Mouse (Mus musculus) heart, embryonic 14.5 days (tissue): ENCODE data around the gene Ager. TPM values are rescaled to one million over a fixed set of nuclear protein-coding genes. Genes with fewer than 3 reads are reported as not detected.

Experiments used
- ATAC-seq: fragments of 200-750 bp; cut with Nextera tagmentation; 2 replicates; pipeline ENCODE4 v1.8.0; 2017; ENCODE audit warnings: low read depth, moderate TSS enrichment; ENCODE audit not compliant: insufficient number of reproducible peaks, insufficient read depth, low FRiP score
- H3K27ac ChIP-seq, 2 experiments: fragments of 200-500 bp in 1 of 2; fragments of 300-500 bp in 1 of 2; sonication (generic) in 1 of 2; replicated peaks in 1 of 2; 2 replicates each; pipeline ENCODE4 v1.5.1; 2012 to 2014; ENCODE audit warnings: low read depth in 2 of 2, low read length in 2 of 2, control low read depth in 1 of 2, mild to moderate bottlenecking in 1 of 2, mixed read lengths in 1 of 2; ENCODE audit not compliant: control insufficient read depth in 1 of 2, insufficient read depth in 1 of 2
- H3K27me3 ChIP-seq: fragments of 300-500 bp; sonication (generic); 2 replicates; pipeline ENCODE4 v1.6.1; 2014; ENCODE audit warnings: mild to moderate bottlenecking, low read length, control low read depth; ENCODE audit not compliant: control insufficient read depth, insufficient read depth
- H3K36me3 ChIP-seq: fragments of 300-500 bp; sonication (generic); 2 replicates; pipeline ENCODE4 v1.6.1; 2014; ENCODE audit warnings: mild to moderate bottlenecking, control low read depth, low read length, mixed read lengths; ENCODE audit not compliant: control insufficient read depth, insufficient read depth
- H3K4me1 ChIP-seq, 2 experiments: fragments of 200-500 bp in 1 of 2; fragments of 300-500 bp in 1 of 2; sonication (generic) in 1 of 2; 2 replicates each; pipeline ENCODE4 v1.6.1; 2012 to 2014; ENCODE audit warnings: low read length in 2 of 2, control low read depth in 1 of 2, mixed read lengths in 1 of 2; ENCODE audit not compliant: control insufficient read depth in 2 of 2, insufficient read depth in 2 of 2
- H3K4me2 ChIP-seq: fragments of 300-500 bp; sonication (generic); 2 replicates; pipeline ENCODE4 v1.6.1; 2014; ENCODE audit warnings: mild to moderate bottlenecking, low read length
- H3K4me3 ChIP-seq, 2 experiments: fragments of 200-500 bp in 1 of 2; fragments of 300-500 bp in 1 of 2; sonication (generic) in 1 of 2; 2 replicates each; pipeline ENCODE4 v1.5.1; 2012 to 2014; ENCODE audit warnings: low read length in 2 of 2, mild to moderate bottlenecking in 2 of 2, control low read depth in 1 of 2, low read depth in 1 of 2, moderate library complexity in 1 of 2; ENCODE audit not compliant: control insufficient read depth in 1 of 2, insufficient read depth in 1 of 2
- H3K9ac ChIP-seq: fragments of 300-500 bp; sonication (generic); 2 replicates; pipeline ENCODE4 v1.6.1; 2014; ENCODE audit warnings: mild to moderate bottlenecking, low read length
- H3K9me3 ChIP-seq: fragments of 300-500 bp; sonication (generic); 2 replicates; pipeline ENCODE4 v1.6.1; 2016; ENCODE audit warnings: low read length, control low read depth; ENCODE audit not compliant: control insufficient read depth
- WGBS: fragments of 180-500 bp; shearing (Covaris S2); extraction: QIAGEN DNeasy Blood & Tissue Kit; methylation state at CpG from one replicate; pipeline ENCODE4 v1.1.7; 2014; 5-methylcytosine and 5-hydroxymethylcytosine counted together
- polyA plus RNA-seq: library from polyadenylated mRNA; unstranded; fragments of >200 nt; fragmentation: Nextera tagmentation; extraction: Ambion mirVana; gene quantifications from 2 replicates; pipeline ENCODE4 v1.2.1, GENCODE M21; 2014

Gene Ager
- polyA plus RNA-seq, 1 experiment from 2014 or later: 1.2 TPM

DNA sequence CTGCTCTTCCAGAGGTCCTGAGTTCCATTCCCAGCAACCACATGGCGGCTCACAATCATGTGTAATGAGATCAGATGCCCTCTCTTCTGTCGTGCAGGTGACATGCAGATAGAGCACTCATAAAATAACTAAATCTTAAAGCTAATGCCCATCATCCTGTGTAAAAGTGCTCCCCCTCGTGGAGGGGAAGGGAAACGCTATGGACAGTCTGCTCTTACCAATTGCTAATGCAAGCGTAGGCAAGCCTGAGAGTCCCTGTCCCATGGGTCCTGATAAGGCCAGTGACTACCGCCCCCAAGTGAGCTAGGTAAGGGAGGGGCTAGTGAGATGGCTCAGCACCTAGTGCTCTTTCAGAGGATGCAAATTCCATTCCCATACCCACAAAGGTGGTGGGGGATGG lies 21.3 kb downstream of the Ager start:
- no peak overlapping the region for H3K4me2 ChIP-seq
- no peak overlapping the region for H3K4me3 ChIP-seq
- ATAC-seq: no peak
- no peaks in the 10 kb centered on the region for H3K27me3 ChIP-seq
- 21% methylated on average over 6 of the region's 6 CpGs for WGBS
- peaks cover 65% of the 10 kb centered on the region for H3K36me3 ChIP-seq
- no peaks in the 10 kb centered on the region for H3K9me3 ChIP-seq
- H3K4me1 ChIP-seq: no peaks in the 10 kb centered on the region; a peak in 1 of 4 replicates
- no peak overlapping the region for H3K9ac ChIP-seq
- no peak overlapping the region for H3K27ac ChIP-seq

DNA sequence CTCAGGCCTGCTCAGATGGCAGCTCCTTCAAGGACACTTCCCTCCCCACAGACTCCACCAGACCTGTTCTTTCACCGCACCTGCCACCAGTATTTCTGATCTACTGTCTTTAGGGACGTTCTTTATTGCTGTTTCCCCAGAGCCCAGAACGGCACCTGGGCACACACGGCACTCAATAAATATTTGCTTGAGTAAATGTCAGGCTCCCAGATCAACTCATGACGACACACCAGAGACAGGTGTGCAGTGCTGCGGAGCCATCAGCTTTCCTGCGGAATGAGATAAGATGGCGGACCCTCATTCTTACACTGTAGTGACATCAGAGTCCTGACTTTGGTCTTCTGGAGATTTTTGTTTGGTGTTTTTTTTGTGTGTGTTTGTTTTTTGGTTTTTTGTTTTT lies 23.3 kb downstream of the Ager start:
- H3K27me3 ChIP-seq: no peaks in the 10 kb centered on the region
- H3K4me1 ChIP-seq: peaks cover 0 to under 1% of the 10 kb centered on the region in 2 experiments; a peak in 3 of 4 replicates
- no peak overlapping the region for H3K9ac ChIP-seq
- no peaks in the 10 kb centered on the region for H3K9me3 ChIP-seq
- H3K4me2 ChIP-seq: no peak overlapping the region
- H3K27ac ChIP-seq: no peak overlapping the region
- ATAC-seq: no peak
- no peak overlapping the region for H3K4me3 ChIP-seq
- peaks cover 69% of the 10 kb centered on the region for H3K36me3 ChIP-seq
- WGBS: 94% methylated on average over 8 of the region's 8 CpGs

DNA sequence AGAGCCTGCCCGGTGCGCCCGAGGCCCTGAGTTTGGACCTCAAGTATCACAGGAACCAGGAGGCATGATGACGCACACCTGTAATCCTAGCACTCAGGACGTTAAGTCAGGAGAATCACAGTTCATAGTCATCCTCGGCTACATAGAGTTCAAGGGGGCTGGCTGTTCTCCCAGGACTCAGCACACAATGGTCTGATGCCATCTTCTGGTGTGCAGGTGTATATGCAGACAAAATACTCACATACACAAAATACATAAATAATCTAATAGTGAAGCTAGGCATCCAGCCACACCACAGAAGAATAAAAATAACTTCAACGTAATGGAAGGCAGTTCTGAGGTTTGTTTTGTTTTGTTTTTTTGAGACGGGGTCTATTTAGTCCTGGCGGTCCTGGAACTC lies 25.5 kb downstream of the Ager start:
- Histone ChIP-seq H3K36me3 (peaks cover 55% of the 10 kb centered on the region), H3K27me3 (no peaks in the 10 kb centered on the region)
- WGBS: 88% methylated on average over 9 of the region's 9 CpGs

DNA sequence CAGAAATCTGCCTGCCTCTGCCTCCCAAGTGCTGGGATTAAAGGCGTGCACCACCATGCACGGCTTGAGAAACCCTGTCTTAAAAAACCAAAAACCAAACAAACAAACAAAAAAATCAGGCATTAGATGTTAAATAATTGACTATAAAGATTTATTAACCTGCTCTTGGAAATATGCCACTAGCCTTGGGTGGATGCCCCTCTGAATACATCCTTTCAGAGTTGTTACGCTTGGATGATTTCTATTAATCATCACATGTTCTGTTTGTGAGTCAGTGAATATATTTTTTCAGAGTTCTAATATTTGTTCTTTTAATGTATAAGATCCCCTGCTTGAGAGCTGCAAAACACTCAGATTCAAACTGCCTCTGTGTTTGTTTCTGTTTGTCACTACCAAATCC lies 27.3 kb downstream of the Ager start:
- Histone ChIP-seq H3K27ac (no peak overlapping the region), H3K4me1 (peaks cover 16 to 23% of the 10 kb centered on the region in 2 experiments), H3K4me3 (no peak overlapping the region), H3K9me3 (no peaks in the 10 kb centered on the region), H3K27me3 (peaks cover 9% of the 10 kb centered on the region), H3K36me3 (peaks cover 52% of the 10 kb centered on the region), H3K9ac (no peak overlapping the region), H3K4me2 (no peak overlapping the region)
- whole genome bisulfite sequencing: 91% methylated on average over 3 of the region's 3 CpGs
- ATAC-seq: no peak

More for the DNA sequence above, 25.5 kb downstream of the Ager start:
- Histone ChIP-seq H3K9ac (no peak overlapping the region), H3K4me3 (no peak overlapping the region), H3K9me3 (no peaks in the 10 kb centered on the region), H3K4me1 (peaks cover 7 to 9% of the 10 kb centered on the region in 2 experiments), H3K27ac (no peak overlapping the region), H3K4me2 (no peak overlapping the region)
- no peak for ATAC-seq

DNA sequence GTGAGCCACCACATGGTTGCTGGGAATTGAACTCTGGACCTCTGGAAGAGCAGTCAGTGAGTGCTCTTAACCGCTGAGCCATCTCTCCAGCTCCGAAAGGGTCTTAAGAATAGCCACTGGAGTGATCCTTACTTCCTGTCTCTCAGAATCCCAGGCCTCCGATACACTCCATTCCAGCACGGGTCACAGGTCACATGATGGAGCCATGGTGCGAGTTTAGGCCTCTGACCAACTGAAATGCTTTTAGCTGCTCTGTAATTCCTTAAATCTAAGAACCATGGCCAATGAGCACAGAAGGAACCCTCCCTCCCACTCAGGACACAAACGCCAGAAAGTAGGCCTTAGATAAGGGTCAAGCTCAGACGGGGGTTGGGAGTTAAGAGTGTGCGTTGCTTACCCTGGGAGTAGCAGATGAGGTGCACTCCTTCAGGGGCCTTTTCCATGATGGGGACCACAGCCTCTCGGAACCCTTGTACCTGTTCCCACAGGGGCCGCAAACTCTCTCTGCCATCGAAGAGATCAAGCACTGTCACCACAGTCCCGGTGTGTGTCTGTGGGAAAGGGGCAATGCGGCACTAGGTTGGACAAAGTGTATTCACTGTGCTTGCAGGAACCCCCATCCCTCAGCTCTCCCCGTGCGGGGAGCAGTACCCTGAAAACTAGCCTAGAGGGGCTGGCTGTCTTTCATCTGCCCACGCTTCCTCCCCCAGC lies 28.6 kb downstream of the Ager start:
- peak overlapping the region; percentile 66 to 85 for H3K4me3 ChIP-seq
- H3K9ac ChIP-seq: peak overlapping the region; percentile 78
- H3K9me3 ChIP-seq: no peaks in the 10 kb centered on the region
- H3K27me3 ChIP-seq: peaks cover 21% of the 10 kb centered on the region
- H3K4me1 ChIP-seq: peaks cover 19 to 30% of the 10 kb centered on the region in 2 experiments
- WGBS: 50% methylated on average over 16 of the region's 16 CpGs
- peak overlapping the region in 1 of 2 experiments; percentile 96; a peak in 2 of 4 replicates for H3K27ac ChIP-seq
- ATAC-seq: no peak
- peak overlapping the region; percentile 97 for H3K4me2 ChIP-seq
- H3K36me3 ChIP-seq: peaks cover 40% of the 10 kb centered on the region

DNA sequence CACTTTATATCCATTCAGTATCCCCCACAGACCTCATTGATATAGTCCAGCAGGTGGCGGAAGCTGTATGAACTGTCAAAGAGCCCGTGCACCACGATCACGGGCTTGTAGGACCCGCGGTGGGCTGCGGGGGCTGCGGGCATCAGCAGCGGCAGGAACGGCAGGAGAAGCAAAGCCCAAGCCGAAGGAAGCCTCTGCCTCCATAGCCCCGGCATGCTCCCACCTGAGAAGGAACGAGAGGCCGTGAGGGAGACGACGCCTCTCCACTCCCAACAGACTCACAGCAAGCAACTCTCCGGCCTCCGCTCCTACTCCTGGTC lies 29.1 kb downstream of the Ager start:
- Histone ChIP-seq H3K4me1 (peaks cover 19 to 35% of the 10 kb centered on the region in 2 experiments), H3K9ac (peak overlapping the region; percentile 78)
- under 1% methylated on average over 18 of the region's 18 CpGs for WGBS

DNA sequence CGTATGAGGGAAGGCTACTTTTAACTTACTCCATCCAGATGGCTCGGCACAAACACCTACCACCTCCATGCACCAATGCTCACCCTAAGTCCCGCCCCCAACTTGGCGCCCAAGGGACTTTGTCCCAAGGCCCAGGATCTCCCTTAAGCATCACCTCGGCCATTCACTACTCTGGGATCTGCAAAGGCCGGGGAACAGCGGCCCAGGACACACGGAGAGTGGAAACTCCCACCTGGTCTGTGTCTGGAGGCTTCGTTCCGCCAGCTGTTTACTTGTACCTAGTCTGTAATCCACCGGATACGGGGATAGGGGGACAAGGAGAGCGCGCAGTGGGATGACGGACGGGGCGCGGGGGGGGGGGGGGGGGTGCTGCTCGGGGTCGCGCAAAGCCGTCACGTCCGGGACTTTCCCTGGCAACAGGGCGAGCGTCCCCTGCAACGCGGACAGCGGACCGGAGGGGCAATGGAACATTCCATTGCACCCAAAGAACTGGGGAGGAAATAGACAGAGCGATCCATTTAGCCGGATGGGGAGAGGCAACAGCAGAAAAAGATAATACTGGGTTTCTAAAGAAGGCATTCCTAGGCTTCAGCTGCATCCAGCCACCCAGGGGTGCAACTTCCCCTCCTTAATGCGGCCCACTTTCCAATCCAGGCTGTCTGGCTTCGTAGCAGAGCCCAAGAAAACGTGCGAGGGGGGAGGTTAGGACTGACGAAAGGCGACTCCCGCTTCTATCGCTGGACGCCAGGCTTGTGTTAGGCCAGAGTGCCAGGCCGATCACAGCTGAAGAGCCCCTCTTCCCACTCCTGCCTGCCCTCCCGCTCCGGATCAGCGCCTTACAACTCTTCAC lies 29.7 kb downstream of the Ager start:
- WGBS: under 1% methylated on average over 45 of the region's 45 CpGs
- Histone ChIP-seq H3K36me3 (peaks cover 29% of the 10 kb centered on the region), H3K4me2 (peak overlapping the region; percentile 97), H3K9me3 (no peaks in the 10 kb centered on the region), H3K4me3 (peak overlapping the region; percentile 66 to 85), H3K9ac (peak overlapping the region; percentile 78), H3K27ac (peak overlapping the region; percentile 96), H3K4me1 (peaks cover 19 to 41% of the 10 kb centered on the region in 2 experiments), H3K27me3 (peaks cover 32% of the 10 kb centered on the region)
- ATAC-seq: peak; percentile 84

More for the DNA sequence above, 29.1 kb downstream of the Ager start:
- Histone ChIP-seq H3K36me3 (peaks cover 35% of the 10 kb centered on the region), H3K9me3 (no peaks in the 10 kb centered on the region), H3K27me3 (peaks cover 26% of the 10 kb centered on the region), H3K27ac (peak overlapping the region; percentile 86 to 96), H3K4me2 (peak overlapping the region; percentile 97), H3K4me3 (peak overlapping the region; percentile 66 to 85)
- ATAC-seq: no peak
